Mouse (Mus musculus) midbrain, embryonic 13.5 days (tissue): Measurements from ENCODE around the gene Rbms3. TPM values are rescaled to one million over a fixed set of nuclear protein-coding genes. Genes with fewer than 3 reads are reported as not detected.
A peak's percentile ranks its signal among the peaks of the same experiment; 100 is the strongest.

Experiments used
- ATAC-seq: fragments of 200-750 bp; cut with Nextera tagmentation; 2 replicates; pipeline ENCODE4 v1.8.0; 2017; ENCODE audit warnings: mild to moderate bottlenecking, moderate TSS enrichment, moderate library complexity
- H3K27ac ChIP-seq: fragments of 300-500 bp; sonication (generic); 2 replicates; pipeline ENCODE4 v1.5.1; 2015; ENCODE audit warnings: inconsistent platforms, mild to moderate bottlenecking, moderate library complexity
- H3K27me3 ChIP-seq: fragments of 300-500 bp; sonication (generic); 2 replicates; pipeline ENCODE4 v1.6.1; 2015; ENCODE audit warnings: mild to moderate bottlenecking, inconsistent platforms
- H3K36me3 ChIP-seq: fragments of 300-500 bp; sonication (generic); 2 replicates; pipeline ENCODE4 v1.6.1; 2015; ENCODE audit warnings: mild to moderate bottlenecking, inconsistent platforms
- H3K4me1 ChIP-seq: fragments of 300-500 bp; sonication (generic); replicated peaks from 2 replicates; pipeline ENCODE4 v1.6.1; 2015; ENCODE audit warnings: inconsistent platforms
- H3K4me2 ChIP-seq: fragments of 300-500 bp; sonication (generic); replicated peaks from 2 replicates; pipeline ENCODE4 v1.6.1; 2015; ENCODE audit warnings: moderate library complexity, mild to moderate bottlenecking, inconsistent platforms
- H3K4me3 ChIP-seq: fragments of 300-500 bp; sonication (generic); replicated peaks from 2 replicates; pipeline ENCODE4 v1.5.1; 2015; ENCODE audit warnings: mild to moderate bottlenecking, inconsistent platforms
- H3K9ac ChIP-seq: fragments of 300-500 bp; sonication (generic); replicated peaks from 2 replicates; pipeline ENCODE4 v1.6.1; 2015; ENCODE audit warnings: mild to moderate bottlenecking, inconsistent platforms
- H3K9me3 ChIP-seq: fragments of 300-500 bp; sonication (generic); 2 replicates; pipeline ENCODE4 v1.6.1; 2016; ENCODE audit warnings: mild to moderate bottlenecking, inconsistent platforms
- WGBS: fragments of 180-500 bp; shearing (Covaris S2); methylation state at CpG from one replicate; pipeline ENCODE4 v1.1.7; 2015; 5-methylcytosine and 5-hydroxymethylcytosine counted together
- polyA plus RNA-seq: library from polyadenylated mRNA; unstranded; fragments of >200 nt; fragmentation: Nextera tagmentation; extraction: Ambion mirVana; gene quantifications from 2 replicates; pipeline ENCODE4 v1.2.1, GENCODE M21; 2015

The Rbms3 gene
- polyA plus RNA-seq, 1 experiment from 2014 or later = 30.8 TPM

DNA sequence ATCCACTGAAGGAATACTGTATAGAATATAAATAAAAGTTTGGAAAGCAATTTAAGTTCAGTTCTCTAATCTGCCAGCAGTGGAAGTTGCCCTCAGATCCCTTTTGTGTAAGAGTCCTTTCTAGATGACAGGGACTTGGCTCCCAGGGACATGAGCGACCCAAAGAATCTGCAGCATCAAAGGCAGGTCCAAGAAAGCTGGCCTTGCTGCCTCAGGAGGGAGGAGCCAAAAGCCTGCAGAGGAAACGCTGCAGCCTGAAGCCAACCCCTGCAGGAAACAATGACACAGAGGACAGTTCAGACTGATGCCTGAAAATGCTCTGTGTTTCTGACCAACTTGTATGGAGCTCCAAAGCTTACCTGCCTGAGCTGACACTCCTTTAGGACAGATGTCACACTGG lies 656.1 kb downstream of the Rbms3 start:
- H3K4me3 ChIP-seq = no peak overlapping the region
- ATAC-seq = no peak

DNA sequence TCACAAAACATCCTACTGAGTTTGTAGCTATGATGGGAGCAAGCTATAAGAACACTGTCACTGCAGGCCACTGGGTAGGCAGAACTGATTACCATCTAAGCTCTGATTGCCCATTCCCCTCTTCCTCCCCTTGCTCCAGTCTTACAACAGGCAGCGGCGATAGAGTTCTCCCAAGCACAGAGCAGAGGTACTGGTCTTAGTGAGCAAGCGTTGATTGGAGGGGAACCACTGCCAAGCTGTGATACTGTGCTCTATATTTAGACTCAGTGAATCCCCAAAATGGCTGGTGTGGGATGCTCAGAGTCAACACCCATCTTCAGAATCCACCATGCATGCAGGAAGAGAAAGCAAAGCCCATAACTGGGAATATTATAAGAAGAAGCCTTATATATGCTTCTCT lies 662.4 kb downstream of the Rbms3 start:
- H3K9ac ChIP-seq = no peak overlapping the region
- H3K9me3 ChIP-seq = no peaks in the 10 kb centered on the region
- ATAC-seq = no peak
- no peak overlapping the region for H3K4me3 ChIP-seq
- peaks cover 7% of the 10 kb centered on the region; the same call in 1 of the 2 replicates for H3K4me1 ChIP-seq
- H3K36me3 ChIP-seq = no peaks in the 10 kb centered on the region
- no peak overlapping the region for H3K4me2 ChIP-seq
- WGBS = 95% methylated on average over 3 of the region's 3 CpGs
- H3K27me3 ChIP-seq = no peaks in the 10 kb centered on the region
- no peak overlapping the region for H3K27ac ChIP-seq

More for the DNA sequence above, 656.1 kb downstream of the Rbms3 start:
- Histone ChIP-seq H3K9me3 (no peaks in the 10 kb centered on the region), H3K4me2 (no peak overlapping the region), H3K27ac (no peak overlapping the region), H3K9ac (no peak overlapping the region), H3K36me3 (no peaks in the 10 kb centered on the region), H3K4me1 (no peaks in the 10 kb centered on the region), H3K27me3 (no peaks in the 10 kb centered on the region)
- WGBS = 35% methylated on average over 2 of the region's 2 CpGs

DNA sequence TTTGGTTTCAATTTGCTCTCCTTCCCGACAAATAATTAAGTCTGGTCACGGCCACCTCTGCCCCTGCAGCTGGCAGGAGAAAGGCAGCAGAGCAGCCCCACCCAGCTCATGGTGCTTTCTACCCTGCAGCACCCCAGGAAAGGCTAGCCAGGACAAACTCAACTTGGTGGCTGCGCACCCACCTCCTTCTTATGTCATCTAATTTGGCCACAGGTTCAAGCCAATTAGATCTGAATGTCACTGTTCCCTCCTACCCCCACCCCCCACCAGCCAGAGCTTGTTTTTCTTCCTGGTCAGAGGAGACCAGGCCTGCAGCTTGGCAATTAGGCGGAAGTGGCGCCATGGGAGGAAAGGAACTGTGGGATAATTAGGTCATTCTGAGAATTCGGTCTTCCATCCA lies 664.0 kb downstream of the Rbms3 start:
- Histone ChIP-seq H3K9me3 (0 out of 2 replicates have a peak, but pooled peaks cover 2% of the 10 kb centered on the region), H3K9ac (no peak overlapping the region), H3K4me1 (peaks cover 7% of the 10 kb centered on the region; the same call in 1 of the 2 replicates), H3K36me3 (no peaks in the 10 kb centered on the region), H3K27me3 (no peaks in the 10 kb centered on the region), H3K27ac (no peak overlapping the region), H3K4me3 (no peak overlapping the region), H3K4me2 (no peak overlapping the region)
- 0 out of 2 replicates have a peak, but pooled peaks have one; percentile 43 for ATAC-seq
- WGBS = 51% methylated on average over 6 of the region's 6 CpGs

DNA sequence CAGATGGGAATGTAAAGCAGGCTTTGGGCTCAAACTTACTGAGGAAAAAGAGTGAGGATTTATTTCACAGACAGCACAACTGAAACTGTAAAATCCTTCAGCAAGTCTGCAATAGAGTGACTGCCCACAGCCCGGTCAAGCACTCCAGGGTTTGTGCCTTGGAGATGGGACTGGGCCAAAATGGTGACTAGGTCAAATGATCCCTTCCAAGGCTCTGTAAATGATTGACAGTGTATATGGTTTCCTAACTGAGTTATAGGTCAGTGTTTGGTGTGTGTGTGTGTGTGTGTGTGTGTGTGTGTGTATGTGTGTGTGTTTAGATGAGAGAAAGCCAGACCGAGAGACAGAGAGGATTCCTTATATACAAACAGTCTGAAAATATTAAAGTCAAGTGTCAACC lies 673.6 kb downstream of the Rbms3 start:
- Histone ChIP-seq H3K4me1 (no peaks in the 10 kb centered on the region), H3K9ac (no peak overlapping the region), H3K36me3 (no peaks in the 10 kb centered on the region), H3K9me3 (0 out of 2 replicates have a peak, but pooled peaks cover 4% of the 10 kb centered on the region), H3K4me2 (no peak overlapping the region), H3K27ac (no peak overlapping the region), H3K4me3 (no peak overlapping the region), H3K27me3 (no peaks in the 10 kb centered on the region)
- no peak for ATAC-seq
- 94% methylated on average over 2 of the region's 2 CpGs for WGBS

DNA sequence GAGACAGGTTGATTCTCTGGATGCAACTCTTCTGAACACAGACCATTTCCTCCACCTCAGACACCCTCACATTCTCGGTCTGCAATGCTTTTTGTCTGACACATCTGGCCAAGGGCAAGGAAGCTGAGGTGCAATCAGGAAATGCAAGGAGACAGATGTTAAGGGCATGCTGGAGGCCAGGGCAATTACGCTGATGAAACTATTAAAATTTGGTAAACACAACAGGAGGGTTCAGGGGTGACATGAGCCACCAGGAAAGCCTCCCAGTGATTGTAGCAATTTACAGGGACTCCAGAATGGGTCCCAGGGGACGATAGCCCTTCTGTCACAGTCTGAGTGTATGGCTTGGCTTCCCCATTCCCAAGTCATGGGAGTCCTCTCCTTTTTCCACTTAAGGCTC lies 681.5 kb downstream of the Rbms3 start:
- no peak overlapping the region for H3K27ac ChIP-seq
- H3K4me2 ChIP-seq = no peak overlapping the region
- H3K4me1 ChIP-seq = no peaks in the 10 kb centered on the region
- no peak overlapping the region for H3K9ac ChIP-seq
- WGBS = 80% methylated on average over 3 of the region's 3 CpGs
- no peak for ATAC-seq
- H3K9me3 ChIP-seq = no peaks in the 10 kb centered on the region
- H3K27me3 ChIP-seq = no peaks in the 10 kb centered on the region
- H3K36me3 ChIP-seq = no peaks in the 10 kb centered on the region
- no peak overlapping the region for H3K4me3 ChIP-seq

DNA sequence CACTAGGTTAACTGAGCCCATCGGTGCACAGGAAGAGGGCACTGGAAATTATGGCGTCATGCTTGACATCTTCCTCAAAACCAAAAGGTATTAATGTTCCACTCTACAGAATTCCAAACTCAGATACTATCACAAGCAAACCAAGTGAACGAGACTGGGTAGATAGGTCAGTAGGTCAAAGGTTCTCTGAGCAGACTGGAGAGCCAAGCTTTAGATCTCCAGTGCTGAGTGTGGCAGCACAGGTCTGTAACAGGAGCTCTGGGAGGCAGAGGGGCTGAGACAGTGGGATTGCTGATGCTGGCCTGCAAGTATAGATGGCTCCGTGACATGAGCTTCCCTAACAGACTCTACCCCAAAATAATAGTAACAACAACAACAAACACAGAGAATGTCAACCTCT lies 682.3 kb downstream of the Rbms3 start:
- Histone ChIP-seq H3K9ac (no peak overlapping the region), H3K4me2 (no peak overlapping the region), H3K9me3 (no peaks in the 10 kb centered on the region), H3K27me3 (no peaks in the 10 kb centered on the region), H3K27ac (no peak overlapping the region), H3K4me3 (no peak overlapping the region), H3K36me3 (no peaks in the 10 kb centered on the region), H3K4me1 (no peaks in the 10 kb centered on the region)
- ATAC-seq = no peak
- 78% methylated on average over 4 of the region's 4 CpGs for WGBS

DNA sequence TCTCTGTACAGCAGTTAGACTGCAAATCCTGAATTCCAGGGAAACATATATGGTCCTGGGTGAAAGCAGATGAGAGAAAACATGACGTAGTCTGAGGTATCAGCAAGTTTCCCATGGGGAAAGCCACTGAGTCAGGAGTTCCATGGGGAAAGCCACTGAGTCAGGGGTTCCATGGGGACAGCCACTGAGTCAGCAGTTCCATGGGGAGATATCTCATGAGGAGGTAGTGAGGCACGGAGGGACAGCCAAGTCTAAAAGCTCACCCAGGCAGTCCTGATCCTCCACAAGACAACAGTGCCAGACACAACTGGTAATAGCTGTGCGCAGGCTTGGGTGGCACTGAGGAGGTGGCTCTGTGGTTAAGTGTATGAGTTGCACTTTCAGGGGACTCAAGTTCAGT lies 682.9 kb downstream of the Rbms3 start:
- Histone ChIP-seq H3K9ac (no peak overlapping the region), H3K27me3 (no peaks in the 10 kb centered on the region), H3K4me1 (no peaks in the 10 kb centered on the region), H3K36me3 (no peaks in the 10 kb centered on the region), H3K27ac (no peak overlapping the region), H3K4me3 (no peak overlapping the region), H3K9me3 (no peaks in the 10 kb centered on the region), H3K4me2 (no peak overlapping the region)
- WGBS = 97% methylated on average over 3 of the region's 3 CpGs
- no peak for ATAC-seq

DNA sequence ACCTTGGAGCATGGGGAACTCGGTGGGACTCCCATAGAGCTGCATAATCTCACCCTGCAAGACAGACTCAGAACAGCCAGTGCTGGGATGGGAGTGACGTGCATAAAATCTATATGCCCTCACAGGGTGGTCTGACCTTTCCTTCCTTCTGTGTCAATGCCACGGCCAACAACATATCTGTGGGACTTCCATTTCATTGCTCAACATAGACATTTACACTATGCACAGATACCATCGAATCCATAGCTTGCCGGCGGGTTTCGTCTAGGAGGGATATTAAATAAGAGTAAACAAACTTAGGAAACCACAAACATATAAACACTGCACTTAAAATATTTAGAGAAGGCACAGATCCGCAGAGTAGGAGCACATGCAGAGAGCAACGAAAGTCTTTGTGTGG lies 684.0 kb downstream of the Rbms3 start:
- Histone ChIP-seq H3K36me3 (no peaks in the 10 kb centered on the region), H3K4me2 (no peak overlapping the region), H3K9me3 (no peaks in the 10 kb centered on the region), H3K9ac (no peak overlapping the region), H3K4me3 (no peak overlapping the region), H3K27me3 (no peaks in the 10 kb centered on the region), H3K4me1 (no peaks in the 10 kb centered on the region), H3K27ac (no peak overlapping the region)
- 85% methylated on average over 9 of the region's 9 CpGs for WGBS
- no peak for ATAC-seq

DNA sequence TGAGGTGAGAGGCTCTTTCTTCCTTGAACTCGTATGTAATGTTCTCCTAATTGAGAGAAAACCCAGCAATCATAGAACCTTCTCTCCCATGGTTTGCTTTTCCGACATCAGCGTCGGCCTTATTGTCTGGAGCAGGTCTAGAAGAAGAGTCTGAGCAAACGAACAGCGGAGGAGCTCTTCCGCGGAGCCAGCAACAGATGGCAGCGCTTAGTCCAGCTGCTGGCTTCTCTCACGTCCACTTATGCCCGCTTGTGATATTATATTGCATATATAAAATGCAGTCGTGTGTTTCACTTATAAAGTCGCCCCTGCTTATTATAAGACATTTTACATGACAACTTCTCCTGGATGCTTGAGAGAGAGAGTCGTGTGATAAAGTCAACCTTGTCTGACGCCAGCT lies 685.8 kb downstream of the Rbms3 start:
- no peak for ATAC-seq
- H3K27ac ChIP-seq = no peak overlapping the region
- H3K36me3 ChIP-seq = no peaks in the 10 kb centered on the region
- H3K9ac ChIP-seq = no peak overlapping the region
- no peaks in the 10 kb centered on the region for H3K9me3 ChIP-seq
- H3K4me2 ChIP-seq = no peak overlapping the region
- no peak overlapping the region for H3K4me3 ChIP-seq
- H3K27me3 ChIP-seq = no peaks in the 10 kb centered on the region
- WGBS = 91% methylated on average over 15 of the region's 15 CpGs
- no peaks in the 10 kb centered on the region for H3K4me1 ChIP-seq

DNA sequence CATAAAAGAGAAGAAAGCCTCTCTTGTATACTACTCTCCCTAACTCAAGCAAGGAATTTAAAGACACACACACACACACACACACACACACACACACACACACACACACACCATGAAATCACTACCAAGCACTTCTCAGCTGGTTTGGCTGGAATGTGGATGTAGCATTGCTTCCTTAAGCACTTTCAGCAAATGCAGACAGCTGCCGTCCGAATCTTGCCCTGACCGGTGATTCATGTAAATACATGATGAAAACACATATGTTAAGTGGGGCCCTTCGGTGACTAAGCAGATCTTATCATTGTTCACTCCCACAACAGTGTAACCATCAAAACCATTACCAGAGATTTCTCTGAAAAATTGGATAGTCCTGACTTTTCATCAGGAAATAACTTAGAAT lies 688.6 kb downstream of the Rbms3 start:
- Histone ChIP-seq H3K27ac (no peak overlapping the region), H3K36me3 (no peaks in the 10 kb centered on the region), H3K4me2 (no peak overlapping the region), H3K9me3 (no peaks in the 10 kb centered on the region), H3K27me3 (no peaks in the 10 kb centered on the region), H3K4me1 (no peaks in the 10 kb centered on the region), H3K4me3 (no peak overlapping the region), H3K9ac (no peak overlapping the region)
- WGBS = 91% methylated on average over 4 of the region's 4 CpGs
- no peak for ATAC-seq

DNA sequence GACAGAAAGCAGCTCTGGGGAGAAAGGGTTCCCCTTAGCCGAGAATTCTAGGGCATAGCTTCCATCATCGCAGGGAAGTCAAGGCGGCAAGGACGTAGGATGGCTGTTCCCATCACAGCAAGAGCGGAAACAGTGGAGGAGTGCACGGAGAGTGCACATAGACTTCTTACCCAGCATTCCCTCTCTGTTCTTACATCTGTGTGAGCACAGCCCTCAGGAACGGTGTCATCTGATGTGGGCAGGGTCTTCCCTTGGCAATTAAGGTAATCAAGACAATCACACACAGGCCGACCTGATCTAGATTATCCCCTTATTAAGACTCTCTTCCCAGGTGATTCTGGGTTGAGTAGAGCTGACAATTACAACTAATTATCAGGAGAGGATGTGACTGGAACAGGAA lies 689.0 kb downstream of the Rbms3 start:
- no peak overlapping the region for H3K27ac ChIP-seq
- no peak overlapping the region for H3K4me3 ChIP-seq
- no peaks in the 10 kb centered on the region for H3K36me3 ChIP-seq
- WGBS = 84% methylated on average over 8 of the region's 8 CpGs
- ATAC-seq = 0 out of 2 replicates have a peak, but pooled peaks have one; percentile 20
- H3K9ac ChIP-seq = no peak overlapping the region
- H3K4me2 ChIP-seq = no peak overlapping the region
- no peaks in the 10 kb centered on the region for H3K4me1 ChIP-seq
- H3K9me3 ChIP-seq = no peaks in the 10 kb centered on the region
- no peaks in the 10 kb centered on the region for H3K27me3 ChIP-seq

DNA sequence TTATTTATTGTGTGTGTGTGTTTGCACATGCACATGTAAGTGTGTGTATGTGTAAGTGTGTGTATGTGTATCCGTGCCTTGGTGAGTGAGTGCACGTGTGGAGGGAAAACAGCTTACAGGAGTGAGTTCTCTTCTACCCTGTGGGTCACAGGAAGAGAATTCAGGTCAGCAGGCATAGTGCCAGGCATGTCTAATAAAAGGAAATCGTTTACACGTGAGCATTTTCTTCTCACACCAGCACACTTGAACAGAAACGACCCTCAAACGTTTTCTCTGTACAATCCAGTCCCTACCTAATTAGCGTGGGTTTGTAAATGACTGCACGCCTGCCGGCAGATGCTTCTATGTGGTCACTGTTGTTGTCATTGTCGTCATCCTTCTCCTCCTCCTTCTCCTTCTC lies 701.4 kb downstream of the Rbms3 start:
- Histone ChIP-seq H3K4me1 (no peaks in the 10 kb centered on the region), H3K36me3 (no peaks in the 10 kb centered on the region), H3K27ac (no peak overlapping the region), H3K4me2 (no peak overlapping the region), H3K4me3 (no peak overlapping the region), H3K9ac (no peak overlapping the region), H3K27me3 (peaks cover 12% of the 10 kb centered on the region), H3K9me3 (no peaks in the 10 kb centered on the region)
- WGBS = 56% methylated on average over 10 of the region's 10 CpGs
- no peak for ATAC-seq

DNA sequence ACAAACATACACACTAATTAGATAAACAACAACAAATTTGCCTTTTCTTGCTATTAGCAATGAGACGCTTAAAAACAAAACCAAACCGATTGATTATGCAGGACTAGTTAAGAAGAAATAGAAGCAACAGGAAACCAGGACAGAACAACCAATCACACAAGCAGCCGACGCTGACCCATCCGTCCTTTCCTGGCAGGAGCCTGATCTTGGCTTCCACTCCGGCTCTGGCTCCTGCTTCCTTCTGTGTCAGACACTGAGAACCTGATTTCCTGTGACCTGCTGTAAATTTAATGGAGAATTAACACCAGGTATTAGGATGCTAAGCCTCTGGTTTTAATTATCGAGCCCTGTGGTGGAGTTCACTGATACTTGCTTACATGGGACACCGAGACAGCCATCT lies 706.6 kb downstream of the Rbms3 start:
- WGBS = 90% methylated on average over 8 of the region's 8 CpGs
- Histone ChIP-seq H3K36me3 (no peaks in the 10 kb centered on the region), H3K9ac (no peak overlapping the region), H3K4me1 (peaks cover 9% of the 10 kb centered on the region), H3K27me3 (peaks cover 40% of the 10 kb centered on the region), H3K4me3 (no peak overlapping the region), H3K9me3 (no peaks in the 10 kb centered on the region), H3K27ac (no peak overlapping the region), H3K4me2 (no peak overlapping the region)
- no peak for ATAC-seq
